Mouse (Mus musculus): ENCODE data around the gene Ptgdr2.

The Ptgdr2 gene

DNA sequence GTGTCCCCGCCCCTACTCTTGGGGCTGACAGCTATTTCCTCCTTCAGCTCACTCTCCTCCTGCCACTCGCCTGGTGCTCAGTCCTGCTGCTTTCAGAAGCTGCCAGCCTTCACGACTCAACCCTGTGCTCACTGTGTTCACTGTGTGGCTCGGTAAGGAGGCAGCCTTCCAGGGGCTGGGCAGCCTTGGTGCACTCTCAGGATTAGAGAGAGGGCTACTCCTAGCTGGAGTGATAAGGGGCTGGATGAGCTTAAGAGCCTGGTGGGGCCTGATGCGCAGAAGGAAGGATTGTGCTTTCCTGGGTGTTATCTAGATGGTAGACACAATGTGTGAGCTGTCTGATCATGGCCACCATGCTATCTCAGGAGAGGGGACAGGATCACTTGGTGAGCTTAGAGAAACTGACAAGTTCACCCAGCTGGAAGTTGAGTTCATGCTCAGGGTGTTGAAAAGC, at the start of gene Ptgdr2:
Ptgdr2 (plus strand) TSS at position 51 of the 454 bp plus-strand sequence.
- Histone ChIP-seq H3K36me3 (ENCODE audit: control insufficient read depth, insufficient read depth, low read length, poor library complexity, severe bottlenecking) (no peaks in the 10 kb centered on the region), H3K27me3 (ENCODE audit: control insufficient read depth, insufficient read depth, low read length, poor library complexity, severe bottlenecking) (no peaks in the 10 kb centered on the region)
- DNase-seq (ENCODE audit: low read depth, low spot score), result no peak

DNA sequence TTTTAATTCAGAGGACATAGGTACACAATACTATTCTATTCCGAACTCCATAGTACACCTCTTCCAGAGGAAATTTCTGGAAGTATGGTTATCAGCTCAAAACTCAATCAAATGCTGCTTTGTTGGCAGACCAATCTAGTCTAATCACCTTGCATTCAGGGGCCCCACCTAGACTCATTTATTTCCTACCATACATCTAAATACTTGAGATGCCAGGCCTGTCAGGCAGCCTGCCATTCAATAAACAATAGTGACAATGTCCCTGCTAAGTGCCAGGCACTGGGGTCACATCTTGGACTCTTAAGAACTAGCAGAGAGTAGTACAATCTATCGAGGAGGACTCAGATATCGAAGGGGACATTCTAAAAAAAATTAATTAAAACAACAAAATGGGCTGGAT, 44.8 kb upstream of the Ptgdr2 start:
- H3K36me3 ChIP-seq (ENCODE audit: control insufficient read depth, insufficient read depth, low read length, poor library complexity, severe bottlenecking), result no peaks in the 10 kb centered on the region
- no peak for DNase-seq (ENCODE audit: low read depth, low spot score)
- H3K27me3 ChIP-seq (ENCODE audit: control insufficient read depth, insufficient read depth, low read length, poor library complexity, severe bottlenecking), result no peaks in the 10 kb centered on the region

DNA sequence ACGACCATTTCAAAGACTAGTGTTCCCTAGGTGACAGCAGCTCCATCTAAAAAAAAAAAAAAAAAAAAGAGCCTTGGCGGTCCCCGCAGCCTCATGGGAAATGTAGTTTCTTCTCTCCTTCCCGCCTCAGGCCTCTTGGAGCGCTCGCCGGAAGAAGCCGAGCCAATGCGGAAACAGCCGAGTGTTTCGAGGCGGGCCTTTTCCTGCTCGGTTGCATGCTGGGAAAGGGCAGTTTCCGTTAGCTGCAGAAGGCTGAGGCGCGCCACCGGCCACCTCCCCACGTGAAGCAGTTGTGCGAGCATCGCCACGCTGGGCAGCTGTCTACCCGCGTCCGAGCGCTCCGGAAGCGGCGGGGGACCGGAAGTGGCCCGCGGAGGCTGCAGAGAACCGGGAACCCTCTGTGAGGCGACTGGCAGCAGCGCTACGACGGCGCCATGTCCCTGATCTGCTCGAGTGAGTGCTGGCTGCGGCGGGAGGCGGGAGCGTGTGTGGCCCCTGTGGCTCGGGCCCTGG, 41.9 kb upstream of the Ptgdr2 start, which contains the start of gene Prpf19:
Prpf19 (plus strand) TSS at position 216 of the 513 bp plus-strand sequence.
- Histone ChIP-seq H3K36me3 (ENCODE audit: control insufficient read depth, insufficient read depth, low read length, poor library complexity, severe bottlenecking) (peaks cover 10% of the 10 kb centered on the region; the same call in 1 of the 2 replicates), H3K27me3 (ENCODE audit: control insufficient read depth, insufficient read depth, low read length, poor library complexity, severe bottlenecking) (no peaks in the 10 kb centered on the region)
- DNase-seq (ENCODE audit: low read depth, low spot score), result peak; percentile 97

DNA sequence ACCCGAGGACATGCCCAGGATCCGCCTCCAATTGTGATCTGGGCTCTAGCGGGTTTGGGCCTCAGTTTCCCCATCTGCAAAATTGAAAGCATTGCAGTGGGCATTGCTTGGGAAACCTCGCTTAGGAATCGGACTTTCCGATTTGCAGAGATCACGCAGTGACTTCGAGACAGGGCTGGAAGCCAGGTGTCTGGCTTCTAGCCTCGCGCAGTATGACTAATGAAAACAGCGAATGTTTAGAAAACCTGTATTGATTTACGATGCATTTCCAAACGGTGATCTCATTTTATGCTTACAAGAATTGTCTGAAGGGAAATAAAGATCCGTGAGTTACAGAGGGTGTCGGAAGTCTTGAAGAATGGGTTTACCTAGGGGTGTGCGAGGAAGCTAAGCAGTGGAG, 41.3 kb upstream of the Ptgdr2 start:
- no peak for DNase-seq (ENCODE audit: low read depth, low spot score)
- peaks cover 12% of the 10 kb centered on the region; the same call in 1 of the 2 replicates for H3K36me3 ChIP-seq (ENCODE audit: control insufficient read depth, insufficient read depth, low read length, poor library complexity, severe bottlenecking)
- H3K27me3 ChIP-seq (ENCODE audit: control insufficient read depth, insufficient read depth, low read length, poor library complexity, severe bottlenecking), result no peaks in the 10 kb centered on the region

DNA sequence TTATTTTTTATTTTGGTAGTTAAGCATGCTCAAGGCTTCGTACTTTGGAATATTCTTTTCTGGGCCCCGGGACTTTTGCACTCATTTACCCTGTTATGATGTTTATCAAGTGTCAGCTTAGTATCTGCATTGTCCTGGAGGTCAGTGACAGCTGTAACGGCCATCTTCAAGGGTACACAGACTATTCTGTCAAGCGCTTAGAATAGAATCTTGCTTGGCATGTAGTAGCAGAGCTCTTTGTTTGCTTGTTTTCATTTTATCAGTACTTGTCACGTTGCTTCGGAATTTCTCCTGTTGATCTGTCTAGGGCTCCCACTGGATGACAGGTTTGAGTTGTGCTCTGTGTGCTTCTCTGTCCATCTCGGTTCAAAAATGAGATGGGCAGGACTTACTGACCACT, 40.1 kb upstream of the Ptgdr2 start:
- Histone ChIP-seq H3K36me3 (ENCODE audit: control insufficient read depth, insufficient read depth, low read length, poor library complexity, severe bottlenecking) (peaks cover 14% of the 10 kb centered on the region; the same call in 1 of the 2 replicates), H3K27me3 (ENCODE audit: control insufficient read depth, insufficient read depth, low read length, poor library complexity, severe bottlenecking) (no peaks in the 10 kb centered on the region)
- no peak for DNase-seq (ENCODE audit: low read depth, low spot score)

DNA sequence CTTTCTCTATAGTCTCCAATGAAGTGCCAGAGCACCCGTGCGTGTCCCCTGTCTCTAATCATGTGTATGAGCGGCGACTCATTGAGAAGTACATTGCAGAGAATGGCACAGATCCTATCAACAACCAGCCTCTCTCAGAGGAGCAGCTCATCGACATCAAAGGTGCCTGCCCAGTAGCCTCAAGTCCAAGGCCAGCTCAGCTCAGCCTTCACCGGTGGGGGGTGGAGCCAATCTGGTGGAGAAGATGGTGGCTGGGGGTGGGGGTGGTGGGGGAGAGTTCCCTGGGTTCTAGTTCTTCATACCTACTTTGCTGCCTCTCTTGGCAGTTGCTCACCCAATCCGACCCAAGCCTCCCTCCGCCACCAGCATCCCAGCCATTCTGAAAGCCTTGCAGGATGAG, 39.5 kb upstream of the Ptgdr2 start:
- H3K36me3 ChIP-seq (ENCODE audit: control insufficient read depth, insufficient read depth, low read length, poor library complexity, severe bottlenecking), result peaks cover 19% of the 10 kb centered on the region
- no peak for DNase-seq (ENCODE audit: low read depth, low spot score)
- H3K27me3 ChIP-seq (ENCODE audit: control insufficient read depth, insufficient read depth, low read length, poor library complexity, severe bottlenecking), result no peaks in the 10 kb centered on the region

DNA sequence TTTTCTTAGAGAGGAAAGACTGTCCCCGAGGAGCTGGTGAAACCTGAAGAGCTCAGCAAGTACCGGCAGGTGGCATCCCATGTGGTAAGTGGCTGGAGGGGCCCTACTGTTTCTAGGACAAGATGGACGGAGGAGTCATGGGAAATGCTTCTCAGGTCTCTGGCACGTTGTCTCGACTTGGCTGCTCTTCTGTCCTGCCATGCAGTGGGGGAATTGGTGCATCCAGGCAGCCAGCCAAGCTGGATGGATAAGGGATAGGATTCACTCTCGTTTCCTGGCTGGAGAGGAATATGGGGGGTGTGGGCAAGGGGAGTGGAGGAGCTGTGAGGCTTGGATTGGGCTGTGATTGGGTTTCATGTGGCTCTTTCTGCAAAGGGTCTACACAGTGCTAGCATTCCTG, 36.6 kb upstream of the Ptgdr2 start:
- H3K27me3 ChIP-seq (ENCODE audit: control insufficient read depth, insufficient read depth, low read length, poor library complexity, severe bottlenecking), result no peaks in the 10 kb centered on the region
- DNase-seq (ENCODE audit: low read depth, low spot score), result no peak

DNA sequence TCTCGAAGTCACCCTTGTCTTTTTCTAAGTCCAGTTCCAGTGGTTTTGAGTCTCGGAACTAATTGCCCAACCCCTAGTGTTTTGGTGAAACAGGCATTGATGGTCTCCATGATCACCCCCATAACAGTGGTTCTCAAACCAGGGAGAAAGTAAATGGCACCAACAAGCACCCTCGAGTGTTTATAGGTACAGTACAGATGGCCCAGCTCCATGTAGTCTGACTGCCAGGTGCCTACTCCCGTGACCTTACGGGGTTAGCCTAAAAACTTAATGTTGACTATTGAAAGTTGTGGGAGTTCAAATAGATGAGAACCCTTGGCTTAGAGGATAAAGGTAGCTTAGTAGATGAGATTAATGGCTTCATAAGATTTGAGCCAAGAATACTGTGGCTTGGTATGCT, 35.9 kb upstream of the Ptgdr2 start:
- H3K36me3 ChIP-seq (ENCODE audit: control insufficient read depth, insufficient read depth, low read length, poor library complexity, severe bottlenecking), result peaks cover 22% of the 10 kb centered on the region
- H3K27me3 ChIP-seq (ENCODE audit: control insufficient read depth, insufficient read depth, low read length, poor library complexity, severe bottlenecking), result no peaks in the 10 kb centered on the region
- no peak for DNase-seq (ENCODE audit: low read depth, low spot score)

More for the DNA sequence above, 36.6 kb upstream of the Ptgdr2 start:
- H3K36me3 ChIP-seq (ENCODE audit: control insufficient read depth, insufficient read depth, low read length, poor library complexity, severe bottlenecking), result peaks cover 22% of the 10 kb centered on the region

DNA sequence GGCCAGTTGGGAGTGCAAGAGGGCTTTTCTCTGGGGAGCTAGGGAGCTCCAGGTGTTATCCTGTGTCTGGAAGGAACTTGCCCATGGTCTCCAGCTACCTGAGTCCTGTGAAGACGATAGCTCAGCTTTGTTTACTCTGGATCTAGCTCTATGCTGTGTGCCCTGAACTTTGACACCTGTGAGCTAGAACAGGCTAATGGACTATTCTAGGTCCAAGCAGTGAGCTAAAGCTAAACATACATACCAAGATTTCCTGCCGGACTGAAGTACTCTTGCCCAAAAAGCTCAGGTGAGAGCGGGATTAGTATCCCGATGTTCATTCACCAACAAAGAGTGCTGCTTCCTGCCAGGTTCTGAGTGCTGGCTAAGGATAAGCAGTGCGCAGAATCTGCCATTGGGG, 32.4 kb upstream of the Ptgdr2 start:
- Histone ChIP-seq H3K27me3 (ENCODE audit: control insufficient read depth, insufficient read depth, low read length, poor library complexity, severe bottlenecking) (no peaks in the 10 kb centered on the region), H3K36me3 (ENCODE audit: control insufficient read depth, insufficient read depth, low read length, poor library complexity, severe bottlenecking) (peaks cover 12% of the 10 kb centered on the region)
- DNase-seq (ENCODE audit: low read depth, low spot score), result no peak

DNA sequence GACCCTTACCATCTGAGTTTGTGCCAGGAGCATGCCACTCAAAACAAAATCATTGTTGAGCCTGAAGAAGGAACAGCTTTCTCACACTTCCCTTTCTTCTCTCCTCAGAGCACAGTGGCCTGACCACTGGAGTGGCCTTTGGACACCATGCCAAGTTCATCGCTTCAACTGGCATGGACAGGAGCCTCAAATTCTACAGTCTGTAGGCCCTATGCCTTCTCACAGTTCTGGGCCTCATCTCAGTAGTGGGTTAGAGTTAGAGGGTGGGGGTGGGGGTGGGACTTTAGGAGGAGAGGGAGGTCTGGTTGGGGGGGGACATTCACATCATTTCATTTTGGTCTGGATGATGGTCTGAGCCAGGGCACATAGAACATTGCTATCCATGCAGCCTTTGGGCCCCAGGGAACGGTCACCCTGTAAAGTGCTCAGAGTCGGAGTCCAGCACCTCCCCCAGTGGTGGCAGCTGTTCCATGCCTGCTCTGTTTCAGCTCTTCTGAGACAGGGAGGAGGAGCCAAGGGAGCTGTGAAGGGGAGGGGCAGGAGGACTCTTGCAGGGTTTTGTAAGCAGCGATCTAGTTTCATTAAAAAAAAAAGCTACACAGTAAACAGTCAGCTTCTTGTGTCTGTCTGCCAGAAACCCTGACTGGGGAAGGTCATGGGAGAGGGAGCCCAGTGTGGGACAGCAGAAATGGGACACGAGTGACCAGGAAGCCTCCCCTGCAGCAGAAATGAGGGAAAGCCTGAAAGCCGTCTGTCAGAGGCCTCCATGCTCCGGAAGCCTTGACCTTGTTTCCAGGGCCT, 31.8 kb upstream of the Ptgdr2 start:
- no peaks in the 10 kb centered on the region for H3K27me3 ChIP-seq (ENCODE audit: control insufficient read depth, insufficient read depth, low read length, poor library complexity, severe bottlenecking)
- H3K36me3 ChIP-seq (ENCODE audit: control insufficient read depth, insufficient read depth, low read length, poor library complexity, severe bottlenecking), result peaks cover 11% of the 10 kb centered on the region
- DNase-seq (ENCODE audit: low read depth, low spot score), result no peak

DNA sequence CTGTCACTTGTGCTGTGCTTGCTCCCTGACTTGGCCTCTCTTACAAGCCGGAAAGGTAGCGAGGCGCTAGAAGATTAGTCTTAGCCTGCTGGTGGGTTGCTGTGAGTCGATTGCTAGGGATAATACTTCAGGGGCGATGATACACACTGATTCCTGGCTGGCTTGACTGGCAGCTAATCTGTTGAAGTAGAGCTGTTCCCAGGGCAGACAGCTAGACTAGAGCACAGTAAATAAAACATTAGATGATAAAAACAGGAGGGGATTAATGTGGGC, 31.3 kb upstream of the Ptgdr2 start:
- H3K36me3 ChIP-seq (ENCODE audit: control insufficient read depth, insufficient read depth, low read length, poor library complexity, severe bottlenecking), result peaks cover 9% of the 10 kb centered on the region
- no peak for DNase-seq (ENCODE audit: low read depth, low spot score)
- H3K27me3 ChIP-seq (ENCODE audit: control insufficient read depth, insufficient read depth, low read length, poor library complexity, severe bottlenecking), result no peaks in the 10 kb centered on the region

DNA sequence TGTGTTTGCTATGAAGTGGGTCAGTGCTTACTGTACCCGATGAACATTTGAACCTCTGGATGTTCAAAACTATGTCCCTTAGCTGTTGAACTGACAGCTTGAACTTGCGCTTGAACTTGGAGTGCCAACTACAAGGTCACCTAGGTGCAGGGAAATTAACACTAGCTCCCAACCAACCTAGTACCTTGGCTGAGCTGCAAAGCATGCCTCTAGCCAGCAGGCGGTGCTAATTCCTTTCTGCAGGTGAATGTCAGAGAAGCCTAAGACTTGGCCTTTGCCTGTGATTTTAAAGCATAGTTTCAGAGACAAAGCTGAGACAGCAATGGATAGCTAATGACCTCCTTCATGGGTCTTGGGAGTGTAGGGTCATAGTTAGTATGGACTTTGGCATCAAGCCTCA, 29.1 kb upstream of the Ptgdr2 start:
- DNase-seq (ENCODE audit: low read depth, low spot score), result peak; percentile 72
- peaks cover 2% of the 10 kb centered on the region; the same call in 1 of the 2 replicates for H3K36me3 ChIP-seq (ENCODE audit: control insufficient read depth, insufficient read depth, low read length, poor library complexity, severe bottlenecking)
- no peaks in the 10 kb centered on the region for H3K27me3 ChIP-seq (ENCODE audit: control insufficient read depth, insufficient read depth, low read length, poor library complexity, severe bottlenecking)

DNA sequence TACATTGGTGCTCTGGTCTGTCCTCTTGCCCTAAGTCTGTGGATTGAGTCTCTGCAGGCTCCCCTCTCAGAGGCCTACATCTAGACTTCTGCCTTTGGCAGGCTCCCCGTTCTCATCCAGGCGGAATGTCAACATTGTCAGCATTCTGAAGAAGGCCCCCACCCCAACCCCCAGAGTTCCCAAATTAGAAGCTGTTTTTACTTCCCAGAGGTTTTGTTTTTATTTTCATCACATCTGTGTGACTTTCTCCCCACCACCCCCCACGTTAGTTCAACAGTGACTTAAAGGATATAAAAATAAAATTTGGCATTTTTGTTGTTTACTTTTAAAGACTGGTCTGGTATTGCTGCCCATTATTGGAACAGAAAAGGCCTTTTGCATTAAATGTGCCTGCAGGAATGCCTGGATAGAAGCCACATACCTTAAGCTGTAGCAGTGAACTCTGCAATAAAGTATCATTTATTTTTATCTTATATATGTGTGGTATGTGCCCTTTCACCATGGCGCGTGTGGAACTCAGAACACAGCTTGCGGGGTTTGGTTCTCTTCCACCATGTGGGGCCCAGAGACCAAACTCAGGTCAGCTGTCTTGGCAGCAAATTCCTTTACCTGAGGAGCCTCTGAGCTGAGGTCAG, 27.8 kb upstream of the Ptgdr2 start:
- no peaks in the 10 kb centered on the region for H3K27me3 ChIP-seq (ENCODE audit: control insufficient read depth, insufficient read depth, low read length, poor library complexity, severe bottlenecking)
- no peak for DNase-seq (ENCODE audit: low read depth, low spot score)

DNA sequence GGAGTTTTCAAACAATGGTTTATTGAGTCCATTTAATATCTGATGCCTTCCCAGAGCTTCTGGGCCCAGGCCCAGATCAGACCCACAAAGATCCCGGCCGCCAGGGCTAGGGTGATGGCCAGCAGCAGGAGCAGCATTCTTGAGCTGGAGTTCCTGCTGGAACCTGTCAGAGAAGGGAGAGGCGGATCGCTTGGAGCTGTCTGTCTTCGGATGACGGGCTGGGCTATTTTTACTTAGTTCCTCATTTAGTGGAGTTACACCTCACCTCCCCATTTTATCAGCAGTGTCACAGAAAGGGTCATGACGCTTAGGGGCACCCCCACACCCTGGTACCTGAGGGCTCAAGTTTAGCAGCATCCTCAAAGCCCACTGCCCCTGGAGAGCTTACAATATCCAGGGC, 22.7 kb upstream of the Ptgdr2 start:
- Histone ChIP-seq H3K27me3 (ENCODE audit: control insufficient read depth, insufficient read depth, low read length, poor library complexity, severe bottlenecking) (no peaks in the 10 kb centered on the region), H3K36me3 (ENCODE audit: control insufficient read depth, insufficient read depth, low read length, poor library complexity, severe bottlenecking) (no peaks in the 10 kb centered on the region)
- peak; percentile 69 for DNase-seq (ENCODE audit: low read depth, low spot score)

More for the DNA sequence above, 27.8 kb upstream of the Ptgdr2 start:
- H3K36me3 ChIP-seq (ENCODE audit: control insufficient read depth, insufficient read depth, low read length, poor library complexity, severe bottlenecking), result no peaks in the 10 kb centered on the region

DNA sequence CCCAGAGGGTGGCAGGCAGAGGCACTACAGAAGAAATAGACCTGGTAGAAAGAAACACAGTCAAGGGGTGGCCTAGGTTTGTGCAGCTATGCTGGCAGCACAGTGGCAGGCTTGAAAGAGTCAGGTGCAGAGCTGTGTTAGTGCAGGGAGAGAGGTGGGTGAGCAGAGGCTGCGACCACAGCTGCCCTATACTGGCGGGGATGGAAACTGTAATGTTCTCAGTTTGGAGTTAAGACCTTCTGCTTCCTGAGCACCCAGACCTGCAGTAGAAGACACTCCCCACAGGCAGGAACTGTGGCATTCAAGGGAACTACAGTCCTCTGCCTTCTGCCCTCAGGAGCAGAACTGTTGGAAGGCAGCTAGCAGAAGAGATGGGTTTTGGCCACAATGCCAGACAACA, 22.1 kb upstream of the Ptgdr2 start:
- no peak for DNase-seq (ENCODE audit: low read depth, low spot score)
- no peaks in the 10 kb centered on the region for H3K36me3 ChIP-seq (ENCODE audit: control insufficient read depth, insufficient read depth, low read length, poor library complexity, severe bottlenecking)
- H3K27me3 ChIP-seq (ENCODE audit: control insufficient read depth, insufficient read depth, low read length, poor library complexity, severe bottlenecking), result no peaks in the 10 kb centered on the region
